In genomic region chr1:34182406-34183249, GRCm38 (mm10) we compare ENCODE assay signal across 9 mouse cellular contexts.
DNase-seq lines count a peak whose midpoint lies in the region; ATAC-seq and TF ChIP-seq lines count a peak whose summit lies in the region.
"Had no signal": no experiment of that assay in that cellular context is flagged by ENCODE, and none has a peak within 500 bp of the region (broad histone marks: within the 10 kb centered on the region; RNA-seq: fewer than 3 reads in every experiment).

No protein-coding gene starts in this region.

- H3K36me3 ChIP-seq in forebrain, postnatal 0 days (ENCODE audit: insufficient read depth) = peaks cover 42% of the 10 kb centered on the region
- peaks cover 27% of the 10 kb centered on the region for H3K36me3 ChIP-seq in midbrain, embryonic 14.5 days (ENCODE audit: control insufficient read depth, insufficient read depth, low read length)
- H3K36me3 ChIP-seq: liver, embryonic 15.5 days had no signal

- 65% methylated on average over 24 of the region's 24 CpGs for WGBS in forebrain, postnatal 0 days
- 26% methylated on average over 24 of the region's 24 CpGs for WGBS in midbrain, embryonic 14.5 days

- no peak overlapping the region for H3K27ac ChIP-seq in forebrain, postnatal 0 days (ENCODE audit: low read depth, low read length)
- peak overlapping the region; percentile 55; the same call in 1 of the 2 replicates for H3K27ac ChIP-seq in midbrain, embryonic 14.5 days (replicated peaks; ENCODE audit: low read depth, low read length)
- H3K27ac ChIP-seq: liver, embryonic 15.5 days had no signal

- peak; percentile 51 for DNase-seq in thymus, postnatal 14 days
- no peak for DNase-seq in thymus, adult 18-20 months
- peak; percentile 50 for DNase-seq in forebrain, postnatal 0 days
- peak; percentile 68 for DNase-seq in midbrain, embryonic 14.5 days
- no peak for DNase-seq in heart, postnatal 10 days
- DNase-seq in kidney, postnatal 10 days = no peak
- DNase-seq in kidney, postnatal 25 days = no peak
- no peak for DNase-seq in adipocyte (ENCODE audit: low spot score)

- H3K9me3 ChIP-seq in forebrain, postnatal 0 days (ENCODE audit: low read length) = no peaks in the 10 kb centered on the region
- no peaks in the 10 kb centered on the region for H3K9me3 ChIP-seq in midbrain, embryonic 14.5 days (ENCODE audit: control insufficient read depth, low read length)
- H3K9me3 ChIP-seq: liver, embryonic 15.5 days had no signal

- no peaks in the 10 kb centered on the region for H3K27me3 ChIP-seq in forebrain, postnatal 0 days (ENCODE audit: insufficient read depth, low read length)
- no peaks in the 10 kb centered on the region for H3K27me3 ChIP-seq in midbrain, embryonic 14.5 days (ENCODE audit: control insufficient read depth, insufficient read depth, low read length)
- H3K27me3 ChIP-seq: liver, embryonic 15.5 days had no signal

- H3K9ac ChIP-seq in forebrain, postnatal 0 days = no peak overlapping the region
- H3K9ac ChIP-seq in midbrain, embryonic 14.5 days (replicated peaks; ENCODE audit: low read length) = no peak overlapping the region
- H3K9ac ChIP-seq: liver, embryonic 15.5 days had no signal

- no peak overlapping the region for H3K4me3 ChIP-seq in forebrain, postnatal 0 days (ENCODE audit: low read depth, low read length)
- H3K4me3 ChIP-seq in midbrain, embryonic 14.5 days (replicated peaks; ENCODE audit: low read depth, low read length) = no peak overlapping the region
- H3K4me3 ChIP-seq: liver, embryonic 15.5 days had no signal

- TF ChIP-seq CTCF in forebrain, postnatal 0 days (IDR thresholded peaks at IDR 0.05; ENCODE audit: low read depth) = no peak

- H3K4me1 ChIP-seq in forebrain, postnatal 0 days (ENCODE audit: insufficient read depth) = 0 out of 2 replicates have a peak, but pooled peaks cover 5% of the 10 kb centered on the region
- H3K4me1 ChIP-seq in midbrain, embryonic 14.5 days (ENCODE audit: control insufficient read depth, insufficient read depth, low read length) = peaks cover 12% of the 10 kb centered on the region; the same call in 1 of the 2 replicates
- H3K4me1 ChIP-seq: liver, embryonic 15.5 days had no signal

- intact Hi-C loops in heart, postnatal 10 days (cut with DNase I) = no loop called here

- H3K4me2 ChIP-seq in forebrain, postnatal 0 days (ENCODE audit: low read depth) = no peak overlapping the region
- no peak overlapping the region; the same call in 1 of the 2 replicates for H3K4me2 ChIP-seq in midbrain, embryonic 14.5 days (ENCODE audit: low read length)
- H3K4me2 ChIP-seq: liver, embryonic 15.5 days had no signal

- peak; percentile 73 for ATAC-seq in forebrain, postnatal 0 days
- ATAC-seq in midbrain, embryonic 14.5 days (ENCODE audit: low FRiP score, low TSS enrichment) = peak; percentile 85

Comparison
In these comparisons a context has a peak if more than half of its experiments do, and no peak if none do; other contexts are left out.
1. DNase-seq: peak in thymus, postnatal 14 days (single experiment), forebrain, postnatal 0 days (single experiment) and midbrain, embryonic 14.5 days (single experiment); none in thymus, adult 18-20 months (0 of 2), heart, postnatal 10 days (0 of 2), kidney, postnatal 10 days (single experiment), kidney, postnatal 25 days (0 of 2) and adipocyte (single experiment).